Mouse (Mus musculus): ENCODE data around the gene Lcp1. TPM values are rescaled to one million over a fixed set of nuclear protein-coding genes. Genes with fewer than 3 reads are reported as not detected.

Lcp1 gene
- polyA plus RNA-seq, 1 experiment from 2014 or later: 12.9 TPM

DNA sequence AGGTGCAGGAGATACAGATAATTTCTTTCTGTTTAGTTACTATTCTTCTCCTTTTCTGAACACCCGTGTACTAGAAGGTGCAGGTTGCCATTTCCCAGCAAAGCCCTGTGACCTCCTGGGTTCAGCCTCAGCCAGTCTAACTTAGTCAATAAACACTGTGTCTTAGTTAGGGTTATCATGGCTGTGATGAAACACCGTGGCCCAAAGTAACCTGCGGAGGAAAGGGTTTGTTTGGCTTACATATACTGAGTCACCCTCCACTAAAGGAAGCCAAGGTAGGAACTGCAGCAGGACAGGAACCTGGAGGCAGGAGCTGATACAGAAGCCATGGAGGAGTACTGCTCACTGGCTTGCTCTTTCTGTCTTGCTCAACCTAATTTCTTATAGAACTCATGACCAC lies 119.5 kb downstream of the Lcp1 start:
- no peaks in the 10 kb centered on the region for H3K9me3 ChIP-seq

DNA sequence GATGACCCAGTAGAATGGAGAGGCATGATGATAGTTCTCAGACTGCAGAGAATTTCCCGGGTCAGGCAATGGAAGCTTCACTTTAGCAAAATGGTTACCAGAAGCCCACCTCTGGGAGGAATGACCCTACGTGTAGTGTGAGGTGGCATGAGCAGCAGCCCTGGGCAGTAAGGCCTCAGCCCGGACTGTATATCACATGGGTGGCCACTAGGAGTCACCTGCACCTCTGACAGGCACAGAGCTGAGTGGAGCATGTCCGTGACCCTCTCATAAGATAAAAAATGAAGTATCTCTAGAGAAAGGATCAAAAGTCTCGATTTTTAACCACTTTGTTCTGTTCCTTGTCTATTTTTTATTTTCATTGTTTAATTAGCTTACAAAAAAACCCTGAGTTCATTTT lies 125.6 kb downstream of the Lcp1 start:
- Histone ChIP-seq H3K4me2 (no peak overlapping the region), H3K9me3 (no peaks in the 10 kb centered on the region), H3K4me1 (replicated peaks) (no peaks in the 10 kb centered on the region), H3K36me3 (no peaks in the 10 kb centered on the region), H3K4me3 (no peak overlapping the region), H3K27ac (replicated peaks) (no peak overlapping the region), H3K27me3 (no peaks in the 10 kb centered on the region), H3K9ac (no peak overlapping the region)
- no peak for ATAC-seq (ENCODE audit: low FRiP score, low read depth)
- 59% methylated on average over 5 of the region's 5 CpGs for WGBS

More for the DNA sequence above, 119.5 kb downstream of the Lcp1 start:
- no peak overlapping the region for H3K9ac ChIP-seq
- WGBS: 90% methylated on average over 3 of the region's 3 CpGs
- no peak overlapping the region for H3K4me3 ChIP-seq
- H3K4me1 ChIP-seq (replicated peaks): no peaks in the 10 kb centered on the region
- H3K36me3 ChIP-seq: no peaks in the 10 kb centered on the region
- no peak overlapping the region for H3K27ac ChIP-seq (replicated peaks)
- no peak for ATAC-seq (ENCODE audit: low FRiP score, low read depth)
- no peak overlapping the region for H3K4me2 ChIP-seq
- H3K27me3 ChIP-seq: no peaks in the 10 kb centered on the region

DNA sequence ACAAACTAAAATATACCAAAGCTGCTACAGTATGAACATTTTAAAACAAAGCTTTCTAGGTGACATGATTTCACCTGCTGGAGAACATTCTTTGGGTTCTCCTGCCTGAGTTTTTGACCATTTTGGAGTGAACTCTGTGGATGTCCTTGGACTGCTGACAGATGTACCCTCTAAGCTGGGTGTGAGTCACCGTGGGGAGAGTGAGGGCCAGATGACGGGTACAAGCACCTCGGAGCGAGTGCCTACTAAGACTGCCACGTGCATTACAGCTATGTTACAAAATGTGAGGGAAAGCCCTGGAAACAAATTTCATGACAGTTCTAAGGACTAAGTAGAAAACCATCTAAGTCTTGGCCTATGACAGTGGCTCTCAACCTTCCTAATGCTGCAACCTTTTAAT lies 138.6 kb downstream of the Lcp1 start:
- WGBS: 90% methylated on average over 5 of the region's 5 CpGs
- ATAC-seq (ENCODE audit: low FRiP score, low read depth): no peak
- no peaks in the 10 kb centered on the region for H3K36me3 ChIP-seq
- no peak overlapping the region for H3K9ac ChIP-seq
- H3K9me3 ChIP-seq: no peaks in the 10 kb centered on the region
- H3K4me2 ChIP-seq: no peak overlapping the region
- H3K4me3 ChIP-seq: no peak overlapping the region
- H3K27me3 ChIP-seq: no peaks in the 10 kb centered on the region
- no peak overlapping the region for H3K27ac ChIP-seq (replicated peaks)
- no peaks in the 10 kb centered on the region for H3K4me1 ChIP-seq (replicated peaks)

DNA sequence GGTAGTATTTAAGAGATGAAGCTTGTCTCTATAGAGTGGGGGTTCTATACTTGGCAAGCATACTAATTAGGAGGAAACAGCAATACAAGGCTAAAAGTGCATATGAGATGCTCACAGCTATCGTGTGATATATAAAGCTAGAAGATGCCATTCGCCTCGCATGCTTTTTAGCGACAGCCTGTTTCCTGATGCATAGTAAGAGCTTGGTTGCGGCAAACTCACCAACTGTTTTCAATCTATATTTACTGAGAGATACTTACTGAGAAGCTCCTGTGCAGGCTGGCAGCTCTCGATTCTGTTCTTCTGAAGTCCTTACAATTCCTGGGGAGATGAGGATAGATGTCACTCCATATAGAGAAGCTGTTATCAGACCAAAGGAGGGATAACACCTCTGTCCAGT lies 148.8 kb downstream of the Lcp1 start:
- no peak overlapping the region for H3K27ac ChIP-seq (replicated peaks)
- no peak overlapping the region for H3K9ac ChIP-seq
- H3K27me3 ChIP-seq: no peaks in the 10 kb centered on the region
- no peaks in the 10 kb centered on the region for H3K36me3 ChIP-seq
- no peaks in the 10 kb centered on the region for H3K9me3 ChIP-seq
- peaks cover 6% of the 10 kb centered on the region for H3K4me1 ChIP-seq (replicated peaks)
- H3K4me3 ChIP-seq: no peak overlapping the region
- no peak for ATAC-seq (ENCODE audit: low FRiP score, low read depth)
- no peak overlapping the region for H3K4me2 ChIP-seq
- WGBS: 88% methylated on average over 6 of the region's 6 CpGs

DNA sequence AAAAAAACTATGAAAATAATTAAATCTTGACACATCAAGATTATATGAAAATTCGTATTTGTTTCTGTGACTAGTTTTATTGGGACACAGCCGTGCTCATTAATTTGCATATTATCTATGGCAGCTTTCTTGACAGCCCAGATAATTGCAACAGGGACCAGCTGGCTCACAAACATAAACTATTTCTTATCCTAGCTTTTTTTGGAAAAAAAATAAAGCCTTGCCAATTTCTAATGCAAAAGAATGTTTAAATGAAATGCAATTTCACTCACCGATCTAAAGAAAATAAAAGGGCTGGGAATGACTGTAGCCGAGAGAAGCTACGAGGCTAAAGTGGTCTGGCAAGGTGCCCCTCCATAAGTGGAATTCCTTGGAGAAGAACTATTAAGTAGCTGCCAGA lies 149.5 kb downstream of the Lcp1 start:
- WGBS: 64% methylated on average over 5 of the region's 5 CpGs
- peaks cover 13% of the 10 kb centered on the region for H3K4me1 ChIP-seq (replicated peaks)
- no peaks in the 10 kb centered on the region for H3K36me3 ChIP-seq
- H3K27me3 ChIP-seq: no peaks in the 10 kb centered on the region
- H3K4me2 ChIP-seq: no peak overlapping the region
- no peak overlapping the region for H3K27ac ChIP-seq (replicated peaks)
- no peaks in the 10 kb centered on the region for H3K9me3 ChIP-seq
- no peak overlapping the region for H3K4me3 ChIP-seq
- no peak overlapping the region for H3K9ac ChIP-seq
- ATAC-seq (ENCODE audit: low FRiP score, low read depth): no peak

Small RNA genes lying within 50 kb of the gene (microRNA-seq; reads per million reads assigned to microRNA genes)
- gene Gm44482: not detected

Other genes starting within 250 kb of the Lcp1 start
- 17.4 and 20.2 TPM in 2 replicates for gene Lrch1, start 183.2 kb upstream of the Lcp1 start, polyA plus RNA-seq (2015; fragmentation: Nextera tagmentation; extraction: Ambion mirVana)
- 0.13 and 0.29 TPM in 2 replicates for gene Rubcnl, start 115.1 kb upstream of the Lcp1 start, polyA plus RNA-seq (2015; fragmentation: Nextera tagmentation; extraction: Ambion mirVana)
- gene Lrrc63, start 220 bp upstream of the Lcp1 start, polyA plus RNA-seq (2015; fragmentation: Nextera tagmentation; extraction: Ambion mirVana): 0.10 TPM in 1 of 2 replicates, not detected in the other
- not detected in 2 replicates for gene Cpb2, start 111.2 kb downstream of the Lcp1 start, polyA plus RNA-seq (2015; fragmentation: Nextera tagmentation; extraction: Ambion mirVana)
- 44.2 TPM in 2 replicates for gene Zc3h13, start 153.3 kb downstream of the Lcp1 start, polyA plus RNA-seq (2015; fragmentation: Nextera tagmentation; extraction: Ambion mirVana)

All from hindbrain, embryonic 15.5 days (tissue).